Mouse (Mus musculus): ENCODE data around the gene Arap1.

Arap1 gene

DNA sequence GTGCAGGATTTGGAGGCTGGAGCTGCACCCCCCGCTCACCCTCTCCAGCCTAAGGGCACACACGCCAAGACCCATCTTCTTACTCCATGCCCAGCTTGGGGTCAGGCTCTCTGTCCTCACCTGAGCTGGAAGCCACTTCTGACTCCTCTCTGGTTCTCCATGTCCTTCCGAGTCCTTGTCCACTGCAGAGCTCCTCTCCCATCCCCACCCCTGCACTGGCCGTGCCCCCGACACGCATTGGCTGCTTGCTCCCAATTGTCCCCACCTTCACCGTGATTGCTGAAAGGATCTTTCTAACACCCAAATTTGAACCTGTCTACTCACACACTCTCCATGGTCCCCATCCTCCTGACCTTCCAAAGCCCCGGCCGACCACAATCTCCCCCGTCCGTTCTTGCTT is 113.7 kb downstream of the Arap1 start:
- no peak for ATAC-seq (ENCODE audit: insufficient number of reproducible peaks, low FRiP score, low TSS enrichment)

Measured in cerebellum, adult (tissue).